Mouse (Mus musculus) liver, adult 2 months (tissue): Measurements from ENCODE around the gene Necap2.

ENCODE experiments used
- CTCF ChIP-seq: fragments of 200-500 bp; IDR thresholded peaks from 2 replicates; pipeline ENCODE4 v1.5.1; 2011; ENCODE audit warnings: low read depth, low read length, control low read depth
- POLR2A ChIP-seq: fragments of 200-500 bp; IDR thresholded peaks from 2 replicates; pipeline ENCODE4 v1.6.1; 2011; ENCODE audit warnings: low read length, control low read depth; ENCODE audit not compliant: insufficient read depth; ENCODE audit errors: extremely low read depth

DNA sequence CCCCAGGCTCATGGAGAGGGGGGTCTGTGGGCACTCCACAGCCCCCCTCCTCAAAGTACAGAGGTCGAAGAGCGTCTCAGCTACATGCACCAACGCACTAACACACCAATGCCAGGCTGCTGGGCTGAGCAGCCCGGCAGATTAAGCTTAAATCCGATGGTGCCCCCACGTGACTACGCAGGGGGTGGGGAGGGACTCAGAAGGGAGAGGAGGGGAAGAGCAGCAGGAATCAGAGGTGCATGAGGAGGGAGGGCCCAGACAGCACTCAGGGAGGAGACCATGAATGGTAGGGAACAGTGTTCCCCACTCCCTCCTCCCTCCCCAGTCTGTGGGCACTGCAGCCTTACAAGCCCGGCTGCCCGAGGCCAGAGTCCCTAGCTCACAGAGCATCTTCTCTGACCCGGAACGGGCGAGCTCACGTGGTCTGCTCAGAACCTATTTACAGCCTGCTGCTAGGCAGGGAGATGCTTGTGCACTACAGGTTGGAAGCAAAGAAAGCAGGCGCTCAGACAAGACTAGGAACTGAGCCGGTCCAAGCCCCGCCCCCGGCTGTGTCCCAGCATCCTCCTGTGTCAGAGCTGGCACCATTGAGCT lies 24.5 kb downstream of the Necap2 start:
- no peak for TF ChIP-seq CTCF
- no peak for TF ChIP-seq POLR2A
